Mouse (Mus musculus) lung, postnatal 0 days (tissue): ENCODE measurements at regions not wholly inside any gene's neighbourhood (a gene's known extent, or its start where the extent isn't known, plus 50 kb on each side); places are given as distances from the start of the nearest gene placed in this dataset.

Experiments
- CTCF ChIP-seq: IDR thresholded peaks from 2 replicates; pipeline ENCODE4 v1.5.1; 2016; ENCODE audit warnings: antibody characterized with exemption, mild to moderate bottlenecking
- EP300 ChIP-seq: IDR thresholded peaks from 2 replicates; pipeline ENCODE4 v1.6.1; 2016; ENCODE audit warnings: antibody characterized with exemption, mild to moderate bottlenecking, control low read depth

DNA sequence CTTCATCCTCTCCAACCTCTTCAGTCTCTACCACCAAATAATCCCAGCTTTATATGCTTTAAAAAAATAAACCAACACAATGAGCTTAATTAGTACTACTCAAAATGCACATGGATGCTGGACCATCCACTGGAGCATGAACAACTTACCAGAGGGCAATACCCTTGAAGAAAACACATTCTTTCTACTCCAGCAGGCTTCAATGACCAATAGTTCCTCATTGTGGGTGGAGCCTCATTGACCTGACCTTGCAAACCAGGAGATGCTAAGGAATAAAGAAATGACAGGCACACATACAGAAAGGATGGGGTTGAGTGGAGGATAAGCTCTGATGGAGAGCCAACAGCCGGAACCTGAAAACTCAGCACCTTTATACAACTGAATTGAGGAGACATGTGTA lies 201.7 kb upstream of the Pfn2 start:
- TF ChIP-seq CTCF (no peak), EP300 (no peak)
